Mouse (Mus musculus) layer of hippocampus, postnatal 25 days (tissue): ENCODE measurements around the gene Arhgap32. TPM values are rescaled to one million over a fixed set of nuclear protein-coding genes. Genes with fewer than 3 reads are reported as not detected.

Experiments
- DNase-seq, 2 experiments: peaks; one replicate each; pipeline ENCODE4 v3.0.0; 2022; ENCODE audit warnings: mixed read lengths in 2 of 2, low spot score in 1 of 2; ENCODE audit errors: extremely low spot score in 1 of 2
- total RNA-seq, 2 experiments: library from RNA; stranded (reverse); gene quantifications; 2 replicates each; pipeline ENCODE4 v1.2.3; 2021

The Arhgap32 gene
- total RNA-seq, 2 experiments from 2014 or later: 211 to 220 TPM

DNA sequence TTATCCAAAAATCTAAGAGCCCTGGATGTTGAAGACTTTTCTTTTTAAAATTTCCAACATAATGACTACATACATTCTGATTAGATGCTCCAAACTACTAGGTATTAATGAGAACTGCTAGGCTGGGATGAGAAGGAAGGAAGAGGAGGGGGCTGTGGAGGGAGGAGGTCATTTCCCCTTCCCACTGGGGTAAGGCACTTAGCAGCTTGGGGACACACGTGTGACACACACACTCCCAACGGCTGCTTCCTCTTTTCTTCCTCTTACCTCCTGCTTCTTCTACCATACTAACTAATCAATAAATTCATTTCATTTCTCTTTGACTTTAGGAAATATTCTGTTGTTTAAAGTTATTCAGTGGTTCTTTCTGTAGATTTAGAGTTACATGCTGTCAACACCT, 65.2 kb downstream of the Arhgap32 start:
- DNase-seq: no peak

DNA sequence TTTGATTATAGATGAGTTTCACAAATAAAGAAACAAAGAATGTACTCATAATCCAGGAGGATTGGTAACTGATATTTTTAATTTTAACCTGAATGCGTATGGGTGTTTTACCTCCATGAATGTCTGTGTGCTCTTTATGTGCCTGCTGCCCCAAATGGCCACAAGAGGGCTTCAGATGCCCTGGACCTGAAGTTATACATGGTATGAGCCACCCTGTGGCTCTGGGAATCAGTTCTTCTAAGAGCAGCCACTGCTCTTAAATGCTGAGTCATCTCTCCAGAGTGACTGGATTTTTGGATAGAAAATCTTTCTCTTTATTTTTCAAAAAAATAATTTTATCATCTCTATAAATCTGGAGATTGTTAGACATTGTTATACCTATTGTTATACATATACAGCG, 70.6 kb downstream of the Arhgap32 start:
- no peak for DNase-seq

DNA sequence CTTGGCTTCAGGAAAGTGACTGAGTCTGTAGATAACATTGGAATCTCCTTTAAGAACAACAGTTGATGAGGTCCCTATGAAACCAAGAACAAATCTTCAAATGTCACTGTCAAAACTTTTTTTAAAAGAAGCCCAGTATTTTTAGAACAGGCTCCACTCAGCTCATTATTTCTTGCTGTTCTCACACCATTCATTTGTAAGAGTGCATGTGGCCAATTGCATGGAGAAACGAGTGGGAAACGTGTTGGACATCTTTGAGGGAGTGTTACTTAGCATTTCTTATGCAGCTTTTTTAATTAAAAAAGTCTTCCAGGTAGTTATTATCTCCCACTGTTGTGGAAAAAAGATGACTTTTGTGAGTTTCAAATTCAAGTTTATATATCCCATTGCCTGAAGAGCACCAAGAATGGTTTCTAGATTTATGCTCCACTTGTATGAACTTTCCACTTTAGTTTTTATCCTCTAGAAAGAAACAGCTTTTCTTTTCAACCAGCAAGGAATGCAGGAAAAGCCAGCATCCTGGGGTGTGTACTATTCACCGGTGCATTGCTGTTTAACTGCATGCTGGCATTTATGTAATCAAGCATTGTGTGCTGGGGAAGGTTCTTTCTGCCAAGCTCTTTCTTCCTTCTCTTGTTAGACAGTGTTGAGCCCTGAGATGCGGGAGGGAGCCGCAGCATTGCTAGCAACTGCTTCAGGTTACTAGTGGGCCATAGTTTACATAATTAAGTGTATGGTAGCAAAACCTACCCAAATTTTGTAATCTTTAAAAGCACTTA, 76.5 kb downstream of the Arhgap32 start:
- DNase-seq: no peak

DNA sequence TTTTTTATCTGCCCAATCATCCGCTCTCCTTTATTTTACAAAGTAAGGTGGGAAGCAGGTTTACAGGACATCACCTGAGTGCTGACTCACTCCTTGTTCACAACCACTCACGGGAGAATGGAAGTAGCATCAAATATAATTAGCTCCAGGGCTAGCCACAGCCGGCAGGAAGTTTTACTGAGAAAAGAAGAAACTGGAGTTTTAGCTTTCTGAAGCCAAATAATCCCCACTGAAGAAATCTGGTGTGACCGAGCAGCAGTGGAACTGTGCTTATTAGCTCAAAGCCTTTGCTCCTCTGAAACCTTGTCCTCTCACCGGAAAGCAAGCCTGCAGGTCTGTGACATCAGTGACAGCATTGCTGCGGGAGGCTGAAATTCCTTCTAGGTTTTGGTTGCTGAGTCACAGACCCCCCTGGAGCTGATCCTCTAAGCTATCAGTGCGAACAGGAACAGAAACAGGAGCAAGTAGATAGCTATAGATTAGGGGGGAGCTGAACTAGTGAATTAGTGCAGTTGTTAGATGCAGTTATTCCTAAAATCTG, 88.6 kb downstream of the Arhgap32 start:
- DNase-seq: no peak

DNA sequence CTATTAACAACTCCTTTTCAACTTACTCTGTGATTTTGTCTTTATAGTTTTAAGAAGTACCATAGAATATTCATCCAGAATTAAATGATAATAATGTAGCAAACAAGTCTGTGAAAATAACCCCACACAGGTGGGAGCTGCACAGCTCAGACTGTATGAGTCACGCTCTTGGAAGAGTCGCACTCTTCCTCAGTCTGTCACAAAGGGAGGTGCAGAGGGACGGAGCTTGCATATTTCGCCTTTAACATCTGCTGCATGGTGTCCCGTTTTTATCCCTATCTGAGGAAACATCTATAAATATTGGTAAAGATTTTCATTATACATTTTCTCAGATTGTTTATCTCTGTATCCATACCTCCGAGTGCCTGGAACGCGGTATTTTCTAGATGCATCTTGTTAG, 91.2 kb downstream of the Arhgap32 start:
- no peak for DNase-seq

GRCm38 (mm10) chr9:32208071-32208470, 92.1 kb downstream of the Arhgap32 start:
- DNase-seq: no peak

DNA sequence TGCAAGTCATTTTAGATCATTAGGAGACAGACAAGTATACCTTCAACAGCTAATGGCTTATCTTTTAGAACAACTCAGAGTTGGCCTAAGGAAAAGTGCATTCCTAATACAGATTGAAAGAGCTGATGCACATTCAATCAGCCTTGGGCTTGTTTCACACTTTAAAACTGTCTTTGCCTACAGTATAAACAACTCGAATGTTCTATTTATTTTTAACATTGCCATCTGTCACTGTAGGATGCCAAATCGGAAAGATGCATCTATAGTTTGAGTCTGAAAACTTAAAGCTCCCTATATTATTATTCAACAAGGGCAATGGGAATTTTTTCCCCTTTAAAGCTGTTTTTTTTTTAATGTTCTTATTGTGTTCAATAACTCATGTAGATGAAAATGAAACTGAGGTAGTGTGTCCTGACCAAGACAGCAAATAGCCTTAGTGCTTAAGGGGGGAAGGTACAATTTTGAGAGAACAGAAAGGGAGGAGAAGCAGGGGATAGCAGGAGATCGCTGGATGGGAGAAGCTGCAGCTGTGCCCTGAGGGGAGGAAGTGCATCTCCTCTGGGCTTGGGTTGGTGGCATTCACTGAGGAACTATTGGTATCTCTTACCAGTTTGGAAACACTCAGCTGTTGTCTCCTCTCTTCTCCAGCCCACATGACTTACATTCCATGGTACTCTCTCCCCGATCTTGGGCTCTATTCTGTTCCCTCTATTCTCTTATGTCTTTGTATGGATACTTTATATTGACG, 101.1 kb downstream of the Arhgap32 start:
- DNase-seq: no peak

GRCm38 (mm10) chr9:32219400-32219799, 103.5 kb downstream of the Arhgap32 start:
- DNase-seq: no peak

DNA sequence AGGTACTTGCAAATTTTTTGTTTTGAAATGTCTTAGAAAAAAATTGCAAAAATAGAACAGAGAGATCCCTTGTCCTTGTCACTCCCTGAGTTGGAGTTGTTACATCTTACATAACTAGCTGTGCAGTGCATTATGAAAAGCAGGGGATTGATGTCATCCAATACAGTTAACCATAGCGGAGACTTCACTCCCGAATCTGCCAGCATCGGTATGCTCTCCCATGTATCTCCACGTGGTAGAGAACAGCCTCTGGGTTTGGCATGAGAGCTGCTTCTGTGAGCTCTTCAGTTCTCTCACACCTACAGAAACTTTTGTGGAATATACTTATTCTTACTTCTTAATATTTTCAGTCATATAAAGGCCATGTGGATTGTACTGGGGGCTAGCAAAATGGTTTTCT, 106.2 kb downstream of the Arhgap32 start:
- no peak for DNase-seq

- no peak for DNase-seq
These were observed 108.0 kb downstream of the Arhgap32 start for GRCm38 (mm10) chr9:32223739-32224529.

DNA sequence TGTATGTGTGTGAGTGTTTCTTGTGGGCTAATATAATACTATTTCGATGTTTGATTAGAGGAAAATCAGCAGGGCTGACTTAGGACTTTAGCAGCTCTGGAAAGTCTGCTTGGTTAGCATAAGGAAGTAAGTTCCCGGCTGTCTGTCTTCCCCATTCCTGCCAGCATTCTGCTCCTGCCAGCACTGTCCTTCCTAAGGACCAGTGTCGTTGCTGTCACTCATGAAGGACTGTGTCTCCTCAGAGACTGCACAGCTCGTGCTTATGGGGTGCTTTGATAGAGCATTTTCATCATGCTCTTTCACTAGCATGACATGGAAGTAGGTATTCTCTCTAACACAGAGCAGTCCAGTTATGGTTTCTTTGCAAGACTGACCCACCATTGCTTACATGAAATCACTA, 109.0 kb downstream of the Arhgap32 start:
- no peak for DNase-seq

GRCm38 (mm10) chr9:32225584-32225983, 109.6 kb downstream of the Arhgap32 start:
- DNase-seq: no peak

- no peak for DNase-seq
These were observed 111.1 kb downstream of the Arhgap32 start for GRCm38 (mm10) chr9:32227034-32227433.

DNA sequence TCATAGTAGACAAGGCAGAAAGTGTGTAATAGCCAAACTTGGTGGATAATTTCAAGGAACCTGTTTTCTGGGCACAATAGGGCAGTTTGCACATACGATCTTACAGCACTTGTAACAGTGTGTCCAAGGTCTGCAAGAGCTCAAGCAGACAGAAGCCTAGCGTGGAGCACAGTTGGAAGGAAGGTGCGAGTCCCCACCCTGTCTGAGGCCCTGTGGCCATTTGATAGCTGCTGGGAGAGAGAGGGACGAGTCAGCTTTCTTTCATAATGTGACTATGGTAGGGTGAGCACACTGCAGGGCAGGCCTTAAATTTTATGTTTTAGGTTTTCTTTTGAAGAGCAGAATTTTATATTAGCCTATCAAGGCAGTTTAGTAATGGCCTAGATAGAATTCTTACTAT, 117.7 kb downstream of the Arhgap32 start:
- no peak for DNase-seq

GRCm38 (mm10) chr9:32234767-32235489, 119.0 kb downstream of the Arhgap32 start:
- DNase-seq: no peak

DNA sequence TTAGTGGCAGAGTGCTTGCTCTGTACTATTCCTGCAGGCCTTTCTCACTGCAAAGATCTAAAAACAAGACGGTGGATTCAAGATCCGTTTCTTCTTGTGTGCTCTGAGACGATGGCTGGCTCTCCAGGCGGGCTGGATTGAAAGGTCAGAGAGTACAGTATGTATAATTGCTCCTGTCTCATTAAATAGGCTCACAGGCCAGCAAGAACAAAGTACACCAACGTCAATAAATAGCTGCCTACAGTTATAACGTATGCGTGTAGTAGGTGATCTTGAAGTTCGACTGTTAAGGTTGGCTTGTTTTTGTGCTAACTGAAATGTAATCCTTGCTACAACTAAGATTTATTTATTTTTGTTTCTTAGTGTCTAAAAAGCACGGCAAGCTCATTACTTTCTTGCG, 123.0 kb downstream of the Arhgap32 start:
- DNase-seq: no peak

DNA sequence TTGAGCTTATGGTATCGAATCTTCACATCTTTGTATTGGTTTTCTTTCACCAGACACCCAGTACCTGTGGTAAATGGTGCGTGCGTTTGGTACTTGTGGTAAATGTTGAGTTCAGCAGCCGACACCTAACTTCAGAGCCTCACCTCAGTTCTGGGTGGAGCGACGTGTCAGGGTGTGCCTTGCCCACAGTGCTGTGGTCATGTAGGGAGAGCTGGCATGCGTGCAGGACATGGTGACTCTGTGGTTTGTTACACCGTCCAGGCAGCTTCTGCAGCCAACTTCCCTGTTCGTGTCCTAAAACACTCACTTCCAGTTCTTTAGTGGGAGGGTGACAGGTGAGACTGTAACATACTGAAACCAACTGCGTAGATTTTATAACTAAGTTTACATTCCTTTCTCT, 123.5 kb downstream of the Arhgap32 start:
- no peak for DNase-seq

DNA sequence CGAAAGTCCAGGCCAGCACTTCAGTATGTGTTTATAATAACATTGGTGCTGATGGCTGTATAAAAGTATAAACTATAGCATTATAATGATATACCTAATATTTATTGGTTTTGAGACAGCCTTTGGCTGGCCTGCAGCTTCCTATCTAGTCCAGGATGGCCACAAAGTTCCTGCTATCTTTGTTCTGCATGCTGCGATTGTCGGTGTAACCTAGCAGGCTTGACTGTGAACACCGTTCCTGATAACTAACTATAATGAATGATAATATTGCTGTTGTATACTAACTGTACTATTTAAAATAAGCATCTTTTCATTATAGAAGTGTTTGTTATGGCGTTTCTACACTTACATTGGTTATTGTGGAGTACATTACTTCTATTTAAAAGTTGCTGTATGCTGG, 124.5 kb downstream of the Arhgap32 start:
- DNase-seq: no peak

DNA sequence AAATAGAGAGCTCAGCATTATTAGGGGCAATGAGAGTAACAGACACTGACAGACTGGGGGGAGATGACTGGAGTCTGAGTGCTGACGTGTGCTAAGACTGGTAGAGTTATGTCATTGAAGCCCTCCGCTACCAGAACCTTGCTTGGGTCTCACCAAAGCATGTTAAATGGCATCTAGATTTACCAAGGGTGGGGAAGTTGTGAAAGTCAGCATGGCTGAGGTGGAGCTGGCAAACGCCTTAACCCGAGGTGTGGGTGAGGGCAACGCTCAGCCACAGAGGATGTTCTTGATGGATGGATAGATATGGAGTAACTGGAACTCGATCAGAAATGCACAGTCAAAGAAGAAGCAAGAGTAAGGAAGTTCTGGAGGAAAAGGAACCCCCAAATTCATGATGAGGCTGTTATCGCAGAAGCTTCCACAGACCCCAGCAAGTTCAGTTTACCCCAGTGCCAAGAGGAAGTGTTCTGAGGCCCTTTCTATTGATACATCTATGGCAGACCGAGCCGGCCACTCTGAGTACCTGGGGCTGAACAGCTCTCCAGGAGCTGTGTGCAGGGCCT, 125.8 kb downstream of the Arhgap32 start:
- DNase-seq: no peak
